Mouse (Mus musculus): ENCODE results near the gene Zbtb42. TPM values are rescaled to one million over a fixed set of nuclear protein-coding genes. Genes with fewer than 3 reads are reported as not detected.

The Zbtb42 gene
- total RNA-seq, 2 experiments from 2014 or later = 0.82 to 1.0 TPM

GRCm38 (mm10) chr12:112722240-112723027 is 43.8 kb downstream of the Zbtb42 start:
- peak; percentile 28; the same call in 1 of the 2 replicates for ATAC-seq (replicated peaks; ENCODE audit: poor library complexity, severe bottlenecking)

- no peak for ATAC-seq (replicated peaks; ENCODE audit: poor library complexity, severe bottlenecking)
Observed at GRCm38 (mm10) chr12:112723028-112723330, 44.4 kb downstream of the Zbtb42 start.

- ATAC-seq (replicated peaks; ENCODE audit: poor library complexity, severe bottlenecking) = no peak
Observed at GRCm38 (mm10) chr12:112723445-112723844, 44.8 kb downstream of the Zbtb42 start.

DNA sequence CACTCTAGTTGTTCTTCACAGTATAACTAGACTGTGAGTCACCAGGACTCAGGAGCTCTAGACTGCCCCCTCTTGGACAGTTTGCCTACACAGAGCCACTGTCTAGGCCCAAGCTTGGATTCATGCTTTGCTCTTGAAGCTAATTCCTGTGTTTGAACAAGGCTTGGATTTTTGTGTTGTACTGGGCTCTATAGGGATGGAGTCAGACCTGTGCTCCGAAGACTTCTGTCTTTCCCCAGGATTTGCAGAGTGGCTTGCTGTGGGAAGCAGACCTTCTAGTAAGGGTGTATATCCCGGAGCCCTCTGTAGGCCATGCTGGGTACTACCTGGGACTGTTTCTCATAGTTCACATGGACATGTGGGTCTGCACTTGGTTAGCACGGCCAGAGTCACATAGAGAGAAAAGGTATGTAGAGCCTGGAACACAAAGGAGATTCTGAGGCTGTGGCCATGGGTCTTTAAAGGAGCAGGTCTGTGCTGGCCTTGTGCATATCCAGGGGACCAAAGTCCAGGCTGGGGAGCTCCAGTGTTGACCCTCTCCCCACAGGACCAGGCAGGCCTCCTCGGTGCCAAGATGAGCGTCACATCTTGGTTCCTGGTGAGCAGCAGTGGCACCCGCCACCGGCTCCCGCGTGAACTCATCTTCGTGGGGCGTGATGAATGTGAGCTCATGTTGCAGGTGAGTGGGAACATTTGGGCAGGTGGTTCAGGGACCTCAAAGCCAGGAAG is 45.6 kb downstream of the Zbtb42 start:
- ATAC-seq (replicated peaks; ENCODE audit: poor library complexity, severe bottlenecking) = peak; percentile 76

DNA sequence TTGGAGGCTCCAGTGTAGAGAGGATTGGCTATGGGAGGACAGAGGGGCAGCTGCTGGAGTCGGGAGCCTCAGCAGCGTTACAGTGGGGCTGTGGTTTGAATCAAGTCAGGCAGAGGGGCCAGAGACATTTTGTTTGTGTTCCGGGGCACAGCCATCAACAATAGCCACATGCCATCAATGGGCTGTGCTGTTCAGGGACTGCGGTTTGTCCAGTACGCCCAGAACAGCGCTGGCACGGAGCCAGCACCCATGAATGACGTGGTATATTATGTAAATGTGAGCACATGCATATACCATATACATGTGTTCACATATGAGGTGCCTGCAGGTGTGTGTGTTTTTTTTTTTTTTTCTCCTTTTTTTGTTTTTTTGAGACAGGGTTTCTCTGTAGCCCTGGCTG is 49.2 kb downstream of the Zbtb42 start:
- no peak for ATAC-seq (replicated peaks; ENCODE audit: poor library complexity, severe bottlenecking)

DNA sequence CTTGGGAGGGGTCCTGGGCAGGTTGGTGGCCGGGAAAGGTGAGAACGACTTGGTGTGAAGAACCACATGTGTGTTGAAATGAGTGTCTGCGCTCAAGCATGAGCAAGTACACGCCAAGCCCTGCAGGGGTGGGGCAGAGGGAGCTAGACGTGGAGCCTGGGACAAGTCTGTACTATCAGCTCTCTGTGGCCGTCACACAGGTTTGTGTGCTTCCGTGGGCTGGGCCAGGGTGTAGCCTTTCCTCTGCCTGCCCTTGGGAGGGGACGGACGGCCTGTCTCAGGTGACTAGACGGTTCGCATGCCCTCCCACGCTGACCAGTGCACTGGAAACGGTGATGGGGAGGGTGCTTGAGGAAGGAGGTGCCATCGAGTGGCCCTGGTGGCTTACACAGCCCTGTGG is 52.2 kb downstream of the Zbtb42 start:
- no peak for ATAC-seq (replicated peaks; ENCODE audit: poor library complexity, severe bottlenecking)

Other genes starting within 250 kb of the Zbtb42 start
- gene A530016L24Rik, start 189.4 kb upstream of the Zbtb42 start, total RNA-seq (2014; fragmentation: Nextera tagmentation) = not detected in 2 replicates
- gene A530016L24Rik, start 189.4 kb upstream of the Zbtb42 start, total RNA-seq (2017) = not detected in 2 replicates
- gene Tmem179, start 162.1 kb upstream of the Zbtb42 start, total RNA-seq (2014; fragmentation: Nextera tagmentation) = not detected in 2 replicates
- gene Tmem179, start 162.1 kb upstream of the Zbtb42 start, total RNA-seq (2017) = not detected in 2 replicates
- gene Inf2, start 90.0 kb upstream of the Zbtb42 start, total RNA-seq (2014; fragmentation: Nextera tagmentation) = 18.1 and 23.3 TPM in 2 replicates
- 3.6 and 7.8 TPM in 2 replicates for gene Inf2, start 90.0 kb upstream of the Zbtb42 start, total RNA-seq (2017)
- 128 and 139 TPM in 2 replicates for gene Adssl1, start 58.8 kb upstream of the Zbtb42 start, total RNA-seq (2014; fragmentation: Nextera tagmentation)
- 109 and 122 TPM in 2 replicates for gene Adssl1, start 58.8 kb upstream of the Zbtb42 start, total RNA-seq (2017)
- 113 and 231 TPM in 2 replicates for gene Siva1, start 34.1 kb upstream of the Zbtb42 start, total RNA-seq (2014; fragmentation: Nextera tagmentation)
- gene Siva1, start 34.1 kb upstream of the Zbtb42 start, total RNA-seq (2017) = 339 TPM in 2 replicates
- 118 and 134 TPM in 2 replicates for gene Akt1, start 3.9 kb upstream of the Zbtb42 start, total RNA-seq (2014; fragmentation: Nextera tagmentation)
- gene Akt1, start 3.9 kb upstream of the Zbtb42 start, total RNA-seq (2017) = 73.9 and 101 TPM in 2 replicates
- gene Cep170b, start 41.6 kb downstream of the Zbtb42 start, total RNA-seq (2014; fragmentation: Nextera tagmentation) = 1.6 and 9.2 TPM in 2 replicates
- 0.56 and 1.2 TPM in 2 replicates for gene Cep170b, start 41.6 kb downstream of the Zbtb42 start, total RNA-seq (2017)
- 39.4 and 92.1 TPM in 2 replicates for gene Pld4, start 81.8 kb downstream of the Zbtb42 start, total RNA-seq (2014; fragmentation: Nextera tagmentation)
- gene Pld4, start 81.8 kb downstream of the Zbtb42 start, total RNA-seq (2017) = 21.1 and 25.4 TPM in 2 replicates
- gene Ahnak2, start 123.8 kb downstream of the Zbtb42 start, total RNA-seq (2014; fragmentation: Nextera tagmentation) = not detected in 2 replicates
- gene Ahnak2, start 123.8 kb downstream of the Zbtb42 start, total RNA-seq (2017) = not detected in 2 replicates
- gene Clba1, start 130.1 kb downstream of the Zbtb42 start, total RNA-seq (2014; fragmentation: Nextera tagmentation) = 1.7 and 2.4 TPM in 2 replicates
- 0.30 and 1.2 TPM in 2 replicates for gene Clba1, start 130.1 kb downstream of the Zbtb42 start, total RNA-seq (2017)
- 65.6 and 66.5 TPM in 2 replicates for gene Cdca4, start 150.6 kb downstream of the Zbtb42 start, total RNA-seq (2014; fragmentation: Nextera tagmentation)
- 61.9 and 64.3 TPM in 2 replicates for gene Cdca4, start 150.6 kb downstream of the Zbtb42 start, total RNA-seq (2017)
- gene Gpr132, start 189.4 kb downstream of the Zbtb42 start, total RNA-seq (2014; fragmentation: Nextera tagmentation) = 10.4 and 20.5 TPM in 2 replicates
- gene Gpr132, start 189.4 kb downstream of the Zbtb42 start, total RNA-seq (2017) = 5.8 and 6.2 TPM in 2 replicates